Mouse (Mus musculus) granulocyte monocyte progenitor cell, adult 5-6 weeks (primary cell): Measurements from ENCODE around the gene Cyfip2. TPM values are rescaled to one million over a fixed set of nuclear protein-coding genes. Genes with fewer than 3 reads are reported as not detected.

Experiments used
- ATAC-seq: replicated peaks from 2 replicates; pipeline ENCODE4 v1.8.0; 2016; ENCODE audit warnings: mild to moderate bottlenecking, moderate TSS enrichment, inconsistent platforms; ENCODE audit not compliant: poor library complexity, severe bottlenecking
- total RNA-seq, 2 experiments: library from RNA; stranded (forward) in 1 of 2; stranded (reverse) in 1 of 2; fragments of 200-712, 200-1000 nt in 1 of 2; fragments of >200 nt in 1 of 2; fragmentation: Nextera tagmentation in 1 of 2; gene quantifications; 2 replicates each; pipeline ENCODE4 v1.2.3; 2014 to 2017

Gene Cyfip2
- total RNA-seq, 2 experiments from 2014 or later, result 55.8 to 106 TPM

DNA sequence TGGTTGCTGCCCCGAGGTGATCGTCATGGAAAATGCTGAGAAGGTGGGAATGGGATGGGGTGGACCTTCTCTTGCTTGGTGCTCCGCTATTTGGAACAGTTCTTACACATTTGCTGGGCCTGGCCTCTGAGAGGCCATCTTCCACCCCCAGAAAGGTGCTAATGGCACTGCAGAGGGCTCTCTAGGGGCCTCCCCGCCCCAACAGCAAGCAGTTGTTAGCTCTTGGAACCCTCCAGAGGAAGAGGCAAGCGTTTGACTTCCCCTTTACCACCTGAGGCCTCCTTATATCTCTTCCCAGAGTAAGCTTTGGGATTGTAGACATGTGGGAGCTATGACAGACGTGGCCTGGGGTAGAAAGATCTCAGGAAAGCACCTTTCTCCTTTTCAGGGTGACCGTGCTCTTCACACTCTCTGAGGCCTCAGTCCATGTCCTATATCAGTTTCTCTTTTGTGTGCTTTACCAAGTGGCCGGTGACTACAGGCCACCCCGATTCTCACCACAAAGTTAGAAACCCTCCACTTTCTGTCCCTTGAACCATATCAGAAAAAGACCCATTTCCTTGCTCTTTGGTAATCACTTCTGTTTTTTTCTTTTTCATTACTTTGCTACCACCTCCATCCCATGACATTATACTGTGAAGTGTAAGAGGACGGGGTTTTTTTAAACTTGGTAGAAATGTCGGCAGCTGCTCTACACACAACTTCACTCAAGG lies 167.3 kb downstream of the Cyfip2 start:
- ATAC-seq, result no peak

Other genes starting within 250 kb of the Cyfip2 start
- not detected in 2 replicates for gene Nipal4, start 146.4 kb downstream of the Cyfip2 start, total RNA-seq (2014; fragmentation: Nextera tagmentation)
- gene Nipal4, start 146.4 kb downstream of the Cyfip2 start, total RNA-seq (2017), result not detected in 2 replicates
- not detected in 2 replicates for gene Fndc9, start 77.3 kb downstream of the Cyfip2 start, total RNA-seq (2014; fragmentation: Nextera tagmentation)
- gene Fndc9, start 77.3 kb downstream of the Cyfip2 start, total RNA-seq (2017), result not detected in 2 replicates
- 0.28 TPM in 1 of 2 replicates, not detected in the other for gene Itk, start 76.7 kb upstream of the Cyfip2 start, total RNA-seq (2014; fragmentation: Nextera tagmentation)
- gene Itk, start 76.7 kb upstream of the Cyfip2 start, total RNA-seq (2017), result 0.21 and 0.26 TPM in 2 replicates
- 1.6 TPM in 1 of 2 replicates, not detected in the other for gene Fam71b, start 83.7 kb upstream of the Cyfip2 start, total RNA-seq (2014; fragmentation: Nextera tagmentation)
- gene Fam71b, start 83.7 kb upstream of the Cyfip2 start, total RNA-seq (2017), result not detected in 2 replicates
- gene Med7, start 124.1 kb upstream of the Cyfip2 start, total RNA-seq (2014; fragmentation: Nextera tagmentation), result 26.5 and 58.6 TPM in 2 replicates
- gene Med7, start 124.1 kb upstream of the Cyfip2 start, total RNA-seq (2017), result 16.6 and 17.4 TPM in 2 replicates
- 0.28 TPM in 1 of 2 replicates, not detected in the other for gene Havcr2, start 142.1 kb upstream of the Cyfip2 start, total RNA-seq (2014; fragmentation: Nextera tagmentation)
- 0.05 and 0.56 TPM in 2 replicates for gene Havcr2, start 142.1 kb upstream of the Cyfip2 start, total RNA-seq (2017)
- not detected in 2 replicates for gene Gm12169, start 211.4 kb upstream of the Cyfip2 start, total RNA-seq (2014; fragmentation: Nextera tagmentation)
- not detected in 2 replicates for gene Gm12169, start 211.4 kb upstream of the Cyfip2 start, total RNA-seq (2017)